Comparison of ENCODE assay signal across 12 mouse cellular contexts in the genomic region with DNA sequence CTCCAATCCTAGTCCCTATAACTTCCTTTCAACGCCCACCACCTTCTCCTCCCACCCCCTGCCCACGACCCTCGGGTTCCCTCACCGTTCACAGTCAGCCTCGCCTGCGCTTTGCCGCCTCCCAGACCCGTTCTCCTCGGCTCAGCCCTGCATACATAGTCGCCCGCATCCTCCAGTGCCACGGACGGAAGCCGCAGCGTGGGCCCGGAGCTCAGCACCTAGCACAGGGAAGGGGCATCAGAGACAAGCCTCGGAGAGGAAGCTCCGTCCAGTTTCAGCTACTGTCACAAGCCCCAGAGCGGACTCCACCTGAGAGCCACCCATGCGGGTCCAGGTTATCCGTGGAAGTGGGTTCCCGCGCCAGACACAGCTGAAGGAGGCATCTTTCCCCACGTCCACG. TPM values are rescaled to one million over a fixed set of nuclear protein-coding genes. Genes with fewer than 3 reads are reported as not detected.
DNase-seq lines count a peak whose midpoint lies in the region; ATAC-seq and TF ChIP-seq lines count a peak whose summit lies in the region.
"Had no signal": no experiment of that assay in that cellular context is flagged by ENCODE, and none has a peak within 500 bp of the region (broad histone marks: within the 10 kb centered on the region; RNA-seq: fewer than 3 reads in every experiment).

No protein-coding gene starts in this region.

- peak overlapping the region; percentile 40 for H3K4me2 ChIP-seq in liver, embryonic 11.5 days
- peak overlapping the region; percentile 42 for H3K4me2 ChIP-seq in hindbrain, embryonic 12.5 days (replicated peaks)
- H3K4me2 ChIP-seq in intestine, postnatal 0 days (replicated peaks; ENCODE audit: low read depth) = peak overlapping the region; percentile 56
- peak overlapping the region; percentile 36 for H3K4me2 ChIP-seq in neural tube, embryonic 13.5 days

- H3K9ac ChIP-seq in liver, embryonic 11.5 days (ENCODE audit: low read depth, low read length) = no peak overlapping the region
- no peak overlapping the region for H3K9ac ChIP-seq in hindbrain, embryonic 12.5 days
- no peak overlapping the region for H3K9ac ChIP-seq in intestine, postnatal 0 days (ENCODE audit: low read depth, low read length)
- no peak overlapping the region; the same call in 1 of the 2 replicates for H3K9ac ChIP-seq in neural tube, embryonic 13.5 days

- no peak overlapping the region for H3K27ac ChIP-seq in liver, embryonic 11.5 days (ENCODE audit: low read depth, low read length)
- no peak overlapping the region for H3K27ac ChIP-seq in hindbrain, embryonic 12.5 days
- H3K27ac ChIP-seq in intestine, postnatal 0 days (ENCODE audit: low read depth, low read length) = no peak overlapping the region
- H3K27ac ChIP-seq in neural tube, embryonic 13.5 days (replicated peaks) = no peak overlapping the region
- H3K27ac ChIP-seq: gastrocnemius, adult 2 months had no signal

- WGBS in liver, embryonic 11.5 days = 21% methylated on average over 25 of the region's 25 CpGs
- whole genome bisulfite sequencing in hindbrain, embryonic 12.5 days = 20% methylated on average over 25 of the region's 25 CpGs
- WGBS in intestine, postnatal 0 days = 18% methylated on average over 25 of the region's 25 CpGs
- 13% methylated on average over 25 of the region's 25 CpGs for WGBS in neural tube, embryonic 13.5 days

- no peak for TF ChIP-seq CTCF in intestine, postnatal 0 days (IDR thresholded peaks at IDR 0.05; ENCODE audit: low read depth)

- H3K4me3 ChIP-seq in liver, embryonic 11.5 days (ENCODE audit: low read depth, low read length) = no peak overlapping the region
- H3K4me3 ChIP-seq in hindbrain, embryonic 12.5 days = peak overlapping the region; percentile 20
- H3K4me3 ChIP-seq in intestine, postnatal 0 days (ENCODE audit: low read depth, low read length) = 0 out of 2 replicates have a peak overlapping the region, but pooled peaks have one; percentile 18
- H3K4me3 ChIP-seq in neural tube, embryonic 13.5 days = peak overlapping the region; percentile 17
- H3K4me3 ChIP-seq: gastrocnemius, adult 2 months; myocyte had no signal

- H3K4me1 ChIP-seq in liver, embryonic 11.5 days (replicated peaks; ENCODE audit: control insufficient read depth, insufficient read depth, low read length) = peaks cover 6% of the 10 kb centered on the region; the same call in 1 of the 2 replicates
- H3K4me1 ChIP-seq in hindbrain, embryonic 12.5 days = peaks cover 33% of the 10 kb centered on the region
- H3K4me1 ChIP-seq in intestine, postnatal 0 days (replicated peaks; ENCODE audit: control insufficient read depth, insufficient read depth, low read length) = no peaks in the 10 kb centered on the region
- peaks cover 36% of the 10 kb centered on the region for H3K4me1 ChIP-seq in neural tube, embryonic 13.5 days (replicated peaks)

- no peak for ATAC-seq in liver, embryonic 11.5 days (replicated peaks; ENCODE audit: low FRiP score)
- ATAC-seq in hindbrain, embryonic 12.5 days (ENCODE audit: low FRiP score) = no peak
- ATAC-seq in intestine, postnatal 0 days = no peak
- no peak for ATAC-seq in neural tube, embryonic 13.5 days (ENCODE audit: low read depth)

- peaks cover 64% of the 10 kb centered on the region for H3K27me3 ChIP-seq in liver, embryonic 11.5 days (replicated peaks; ENCODE audit: control insufficient read depth, insufficient read depth, low read length)
- peaks cover 71% of the 10 kb centered on the region for H3K27me3 ChIP-seq in hindbrain, embryonic 12.5 days
- peaks cover 57% of the 10 kb centered on the region for H3K27me3 ChIP-seq in intestine, postnatal 0 days (replicated peaks; ENCODE audit: control insufficient read depth, insufficient read depth, low read length)
- peaks cover 68% of the 10 kb centered on the region for H3K27me3 ChIP-seq in neural tube, embryonic 13.5 days

- DNase-seq in liver, embryonic 11.5 days (ENCODE audit: low spot score) = no peak
- no peak for DNase-seq in liver
- no peak for DNase-seq in cerebellum, postnatal 10 days
- no peak for DNase-seq in frontal cortex, postnatal 14 days (ENCODE audit: low spot score in 2 of 2)
- DNase-seq: adrenal gland, postnatal 10 days; cerebellum, adult 18-20 months; gastrocnemius, adult 2 months had no signal

- H3K36me3 ChIP-seq in liver, embryonic 11.5 days (ENCODE audit: control insufficient read depth, insufficient read depth, low read length) = no peaks in the 10 kb centered on the region
- no peaks in the 10 kb centered on the region for H3K36me3 ChIP-seq in hindbrain, embryonic 12.5 days
- H3K36me3 ChIP-seq in intestine, postnatal 0 days (ENCODE audit: control insufficient read depth, insufficient read depth) = no peaks in the 10 kb centered on the region
- H3K36me3 ChIP-seq in neural tube, embryonic 13.5 days = no peaks in the 10 kb centered on the region

- no peaks in the 10 kb centered on the region for H3K9me3 ChIP-seq in liver, embryonic 11.5 days (ENCODE audit: control insufficient read depth, low read length)
- H3K9me3 ChIP-seq in hindbrain, embryonic 12.5 days (replicated peaks) = 0 out of 2 replicates have a peak, but pooled peaks cover 1% of the 10 kb centered on the region
- no peaks in the 10 kb centered on the region for H3K9me3 ChIP-seq in intestine, postnatal 0 days (ENCODE audit: control insufficient read depth)
- no peaks in the 10 kb centered on the region for H3K9me3 ChIP-seq in neural tube, embryonic 13.5 days

RNA-seq across cellular contexts. Expression of a gene that starts 4.2 kb away (rescaled TPM):
- 0.22 and 0.95 TPM in 2 replicates for polyA plus RNA-seq in liver, embryonic 11.5 days (2014; fragmentation: Nextera tagmentation; extraction: Ambion mirVana)
- 16.1 and 23.9 TPM in 2 replicates for polyA plus RNA-seq in hindbrain, embryonic 12.5 days (2016; fragmentation: Nextera tagmentation; extraction: Ambion mirVana)
- polyA plus RNA-seq in intestine, postnatal 0 days (2015; fragmentation: Nextera tagmentation; extraction: Ambion mirVana) = 0.08 and 0.09 TPM in 2 replicates
- 3.3 and 3.9 TPM in 2 replicates for polyA plus RNA-seq in neural tube, embryonic 13.5 days (2015; fragmentation: Nextera tagmentation; extraction: Ambion mirVana)
- polyA plus RNA-seq: lung, adult 2 months; myocyte had no signal

RNA-seq across cellular contexts. Expression of a gene that starts 4.8 kb away (rescaled TPM):
- 0.26 and 0.27 TPM in 2 replicates for polyA plus RNA-seq in liver, embryonic 11.5 days (2014; fragmentation: Nextera tagmentation; extraction: Ambion mirVana)
- polyA plus RNA-seq in hindbrain, embryonic 12.5 days (2016; fragmentation: Nextera tagmentation; extraction: Ambion mirVana) = 3.8 and 5.2 TPM in 2 replicates
- polyA plus RNA-seq in intestine, postnatal 0 days (2015; fragmentation: Nextera tagmentation; extraction: Ambion mirVana) = 0.10 TPM in 1 of 2 replicates, not detected in the other
- polyA plus RNA-seq in neural tube, embryonic 13.5 days (2015; fragmentation: Nextera tagmentation; extraction: Ambion mirVana) = 0.77 and 1.0 TPM in 2 replicates
- polyA plus RNA-seq: lung, adult 2 months had no signal

RNA-seq across cellular contexts. Expression of a gene that starts 8.0 kb away (rescaled TPM):
- polyA plus RNA-seq in liver, embryonic 11.5 days (2014; fragmentation: Nextera tagmentation; extraction: Ambion mirVana) = 18.4 and 19.1 TPM in 2 replicates
- polyA plus RNA-seq in hindbrain, embryonic 12.5 days (2016; fragmentation: Nextera tagmentation; extraction: Ambion mirVana) = 348 and 365 TPM in 2 replicates
- polyA plus RNA-seq in intestine, postnatal 0 days (2015; fragmentation: Nextera tagmentation; extraction: Ambion mirVana) = 28.2 and 30.1 TPM in 2 replicates
- polyA plus RNA-seq in neural tube, embryonic 13.5 days (2015; fragmentation: Nextera tagmentation; extraction: Ambion mirVana) = 528 and 571 TPM in 2 replicates

RNA-seq across cellular contexts. Expression of a gene that starts 31.8 kb away (rescaled TPM):
- 1.8 and 3.6 TPM in 2 replicates for polyA plus RNA-seq in liver, embryonic 11.5 days (2014; fragmentation: Nextera tagmentation; extraction: Ambion mirVana)
- 1.3 and 2.2 TPM in 2 replicates for polyA plus RNA-seq in hindbrain, embryonic 12.5 days (2016; fragmentation: Nextera tagmentation; extraction: Ambion mirVana)
- 1.2 and 1.3 TPM in 2 replicates for polyA plus RNA-seq in intestine, postnatal 0 days (2015; fragmentation: Nextera tagmentation; extraction: Ambion mirVana)
- 1.9 and 2.8 TPM in 2 replicates for polyA plus RNA-seq in neural tube, embryonic 13.5 days (2015; fragmentation: Nextera tagmentation; extraction: Ambion mirVana)

RNA-seq across cellular contexts. Expression of a gene that starts 33.7 kb away (rescaled TPM):
- 2.2 and 2.9 TPM in 2 replicates for polyA plus RNA-seq in liver, embryonic 11.5 days (2014; fragmentation: Nextera tagmentation; extraction: Ambion mirVana)
- polyA plus RNA-seq in hindbrain, embryonic 12.5 days (2016; fragmentation: Nextera tagmentation; extraction: Ambion mirVana) = 0.57 and 0.86 TPM in 2 replicates
- 4.0 and 5.9 TPM in 2 replicates for polyA plus RNA-seq in intestine, postnatal 0 days (2015; fragmentation: Nextera tagmentation; extraction: Ambion mirVana)
- 1.0 TPM in 1 of 2 replicates, not detected in the other for polyA plus RNA-seq in neural tube, embryonic 13.5 days (2015; fragmentation: Nextera tagmentation; extraction: Ambion mirVana)
- polyA plus RNA-seq: myocyte had no signal

Comparison
In these comparisons a context has a peak if more than half of its experiments do, and no peak if none do; other contexts are left out.
1. RNA of a gene that starts 8.0 kb away (polyA plus RNA-seq): 528 to 571 TPM in neural tube, embryonic 13.5 days and 348 to 365 TPM in hindbrain, embryonic 12.5 days; 28.2 to 30.1 TPM in intestine, postnatal 0 days and 18.4 to 19.1 TPM in liver, embryonic 11.5 days; every median in the first group is over 10 times any median in the second.
2. Peak in every context shown above with its lines, with median percentiles within 50 percentile points of each other: H3K4me2 ChIP-seq.